Mouse (Mus musculus): ENCODE data around the gene Bmp6.

Gene Bmp6

DNA sequence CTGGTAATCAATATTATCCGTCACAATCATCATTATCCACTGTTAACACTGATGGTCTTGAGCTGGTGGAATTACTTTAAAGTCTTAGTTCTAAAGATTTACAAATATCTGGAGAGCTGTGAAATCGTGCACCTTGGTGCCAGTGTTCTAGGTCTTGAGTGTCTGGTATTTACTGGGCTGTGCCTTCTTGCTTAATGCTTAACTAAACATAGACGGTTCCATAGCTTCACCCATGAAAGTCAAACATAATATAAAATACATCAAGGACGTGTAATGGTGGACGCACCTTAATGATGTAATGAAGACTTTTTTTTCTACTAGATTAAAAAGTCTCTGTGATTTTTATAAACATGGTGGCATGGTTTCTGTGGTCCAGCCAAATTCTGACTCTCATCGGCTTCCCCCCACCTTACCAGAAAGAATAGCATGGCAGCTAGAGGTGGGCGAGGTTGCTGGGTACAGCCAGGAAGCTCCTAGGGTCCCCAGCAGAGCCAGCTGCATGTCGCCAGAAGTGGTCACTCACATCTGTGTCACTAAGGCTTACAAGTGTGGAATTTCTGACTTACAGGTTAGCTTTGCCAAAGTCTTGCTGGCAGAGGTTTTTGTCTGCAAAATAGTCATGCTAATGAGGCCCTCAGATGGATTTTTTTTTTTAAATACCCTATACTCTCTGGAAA, 200.0 kb downstream of the Bmp6 start:
- DNase-seq (ENCODE audit: low spot score), result no peak

DNA sequence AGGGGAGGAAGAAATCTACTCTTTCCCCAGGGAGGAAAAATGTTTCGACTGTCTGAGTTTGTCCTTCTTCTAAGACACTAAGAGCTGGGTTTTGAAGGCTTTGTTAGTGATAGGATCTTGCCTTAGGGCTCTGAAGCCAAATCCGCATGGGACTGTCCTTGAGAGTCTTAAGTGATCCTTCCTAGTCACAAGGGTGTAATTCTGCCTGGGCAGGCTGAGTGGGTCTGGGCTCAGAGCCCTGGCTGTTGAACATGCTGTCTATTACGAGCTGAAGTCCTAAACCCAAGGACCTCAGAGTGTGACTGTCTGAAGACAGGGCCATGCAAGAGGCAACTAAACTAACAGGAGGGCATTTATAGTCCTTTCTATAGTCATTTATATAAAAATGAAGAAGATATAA, 200.6 kb downstream of the Bmp6 start:
- no peak for DNase-seq (ENCODE audit: low spot score)

DNA sequence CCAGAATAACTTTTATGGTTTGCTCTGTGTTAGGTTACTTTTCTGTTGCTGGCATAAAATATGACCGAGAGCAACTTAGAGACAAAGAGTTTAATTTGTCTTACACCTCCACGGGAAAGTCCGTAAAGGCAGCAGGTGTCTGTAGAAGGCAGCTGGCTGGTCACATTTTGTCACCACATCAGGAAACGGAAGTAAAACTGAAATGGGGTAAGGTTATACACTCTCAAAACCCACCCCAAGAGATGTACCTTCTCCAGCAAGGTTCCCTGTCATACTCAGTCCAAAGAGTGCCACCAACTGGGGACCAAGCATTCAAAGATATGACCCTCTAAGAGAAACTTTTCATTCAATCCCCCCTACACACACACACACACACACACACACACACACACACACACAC, 201.8 kb downstream of the Bmp6 start:
- DNase-seq (ENCODE audit: low spot score), result no peak

DNA sequence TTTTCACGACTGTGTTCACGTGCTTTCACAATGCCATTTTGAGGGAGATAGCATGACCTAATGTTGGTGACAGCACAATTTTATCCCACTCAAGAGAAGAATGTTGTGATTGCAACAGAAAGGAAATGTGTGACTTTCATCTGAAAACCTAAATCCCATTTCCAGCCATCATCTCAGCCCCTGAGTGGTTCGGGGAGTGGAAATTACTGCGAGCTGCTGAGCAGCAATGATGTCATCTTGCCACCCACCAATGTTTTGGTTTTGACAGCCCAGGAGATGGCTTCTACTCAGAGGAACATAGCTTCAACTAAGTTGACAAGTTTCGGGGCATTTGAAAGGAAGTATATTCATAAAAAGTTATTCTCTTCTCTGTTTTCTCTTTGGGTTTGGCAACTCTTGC, 202.8 kb downstream of the Bmp6 start:
- no peak for DNase-seq (ENCODE audit: low spot score)

DNA sequence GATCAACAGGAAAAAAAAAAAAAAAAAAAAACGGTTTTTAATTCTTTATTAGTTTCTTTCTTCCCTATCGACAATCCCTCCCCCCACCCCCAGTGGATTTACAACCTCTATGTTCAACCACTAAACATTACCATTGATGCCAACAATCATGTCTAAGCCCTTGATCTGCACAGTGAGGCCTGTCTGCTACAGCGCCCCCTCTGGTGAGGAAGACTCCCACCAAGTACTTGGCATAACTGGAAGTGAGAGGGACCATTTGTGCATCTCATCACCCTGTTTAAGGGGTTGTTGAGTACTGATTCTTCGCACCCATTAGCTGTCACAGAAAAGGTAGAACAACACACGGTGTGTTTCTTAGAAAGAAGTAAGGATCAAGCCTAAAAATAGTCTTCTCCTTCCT, 203.8 kb downstream of the Bmp6 start:
- DNase-seq (ENCODE audit: low spot score), result no peak
